Comparison of ENCODE assay signal across 9 mouse cellular contexts in genomic region chr13:83872887-83873286, GRCm38 (mm10).
DNase-seq lines count a peak whose midpoint lies in the region; ATAC-seq and TF ChIP-seq lines count a peak whose summit lies in the region.
"Had no signal": no experiment of that assay in that cellular context is flagged by ENCODE, and none has a peak within 500 bp of the region (broad histone marks: within the 10 kb centered on the region; RNA-seq: fewer than 3 reads in every experiment).

No protein-coding gene starts in this region.

- TF ChIP-seq EP300 in stomach, postnatal 0 days (optimal IDR thresholded peaks at IDR 0.05): no peak

- H3K9ac ChIP-seq in kidney, embryonic 15.5 days: no peak overlapping the region
- H3K9ac ChIP-seq in embryonic facial prominence, embryonic 12.5 days: no peak overlapping the region
- H3K9ac ChIP-seq in hindbrain, postnatal 0 days (replicated peaks; ENCODE audit: low read length): no peak overlapping the region
- H3K9ac ChIP-seq in neural tube, embryonic 12.5 days: no peak overlapping the region
- H3K9ac ChIP-seq in stomach, postnatal 0 days (ENCODE audit: low read length): no peak overlapping the region
- no peak overlapping the region for H3K9ac ChIP-seq in liver, embryonic 12.5 days

- H3K9me3 ChIP-seq in kidney, embryonic 15.5 days (replicated peaks): no peaks in the 10 kb centered on the region
- H3K9me3 ChIP-seq in embryonic facial prominence, embryonic 12.5 days: no peaks in the 10 kb centered on the region
- no peaks in the 10 kb centered on the region for H3K9me3 ChIP-seq in hindbrain, postnatal 0 days (ENCODE audit: low read length)
- no peaks in the 10 kb centered on the region for H3K9me3 ChIP-seq in neural tube, embryonic 12.5 days
- no peaks in the 10 kb centered on the region for H3K9me3 ChIP-seq in stomach, postnatal 0 days (ENCODE audit: control insufficient read depth, low read length)
- H3K9me3 ChIP-seq in liver, embryonic 12.5 days (replicated peaks): no peaks in the 10 kb centered on the region

- WGBS in kidney, embryonic 15.5 days: 26% methylated on average over 5 of the region's 5 CpGs
- WGBS in embryonic facial prominence, embryonic 12.5 days: 6% methylated on average over 5 of the region's 5 CpGs
- 11% methylated on average over 5 of the region's 5 CpGs for WGBS in hindbrain, postnatal 0 days
- 10% methylated on average over 5 of the region's 5 CpGs for WGBS in neural tube, embryonic 12.5 days
- WGBS in stomach, postnatal 0 days: 34% methylated on average over 5 of the region's 5 CpGs
- 37% methylated on average over 5 of the region's 5 CpGs for WGBS in liver, embryonic 12.5 days (ENCODE audit: insufficient replicate concordance)

- no peak for DNase-seq in kidney, adult 18-20 months
- peak; percentile 75 for DNase-seq in hindbrain, postnatal 0 days (ENCODE audit: low spot score)
- no peak for DNase-seq in stomach, postnatal 0 days (ENCODE audit: low spot score)
- DNase-seq: heart, postnatal 4 days had no signal

- ATAC-seq in kidney, embryonic 15.5 days (replicated peaks; ENCODE audit: low FRiP score): 0 out of 2 replicates have a peak, but pooled peaks have one; percentile 22
- peak; percentile 74; the same call in 1 of the 2 replicates for ATAC-seq in embryonic facial prominence, embryonic 12.5 days (ENCODE audit: insufficient number of reproducible peaks, insufficient read depth, low FRiP score, low TSS enrichment)
- peak; percentile 88 for ATAC-seq in hindbrain, postnatal 0 days
- ATAC-seq in neural tube, embryonic 12.5 days (ENCODE audit: low FRiP score, low read depth): no peak
- no peak for ATAC-seq in stomach, postnatal 0 days (ENCODE audit: low FRiP score, low TSS enrichment)
- no peak for ATAC-seq in erythroid progenitor cell, adult 5-6 weeks (replicated peaks; ENCODE audit: low FRiP score, poor library complexity, severe bottlenecking)
- no peak for ATAC-seq in liver, embryonic 12.5 days

- H3K4me2 ChIP-seq in kidney, embryonic 15.5 days: no peak overlapping the region
- H3K4me2 ChIP-seq in embryonic facial prominence, embryonic 12.5 days (replicated peaks): no peak overlapping the region
- H3K4me2 ChIP-seq in hindbrain, postnatal 0 days (ENCODE audit: low read depth, low read length): 0 out of 2 replicates have a peak overlapping the region, but pooled peaks have one; percentile 7
- H3K4me2 ChIP-seq in neural tube, embryonic 12.5 days (replicated peaks): no peak overlapping the region
- H3K4me2 ChIP-seq in stomach, postnatal 0 days (replicated peaks; ENCODE audit: low read depth): no peak overlapping the region
- H3K4me2 ChIP-seq in liver, embryonic 12.5 days: no peak overlapping the region

- no peaks in the 10 kb centered on the region for H3K27me3 ChIP-seq in kidney, embryonic 15.5 days
- H3K27me3 ChIP-seq in embryonic facial prominence, embryonic 12.5 days: no peaks in the 10 kb centered on the region
- H3K27me3 ChIP-seq in hindbrain, postnatal 0 days (ENCODE audit: insufficient read depth, low read length): no peaks in the 10 kb centered on the region
- no peaks in the 10 kb centered on the region for H3K27me3 ChIP-seq in neural tube, embryonic 12.5 days (replicated peaks)
- H3K27me3 ChIP-seq in stomach, postnatal 0 days (ENCODE audit: control insufficient read depth, insufficient read depth, low read length): no peaks in the 10 kb centered on the region
- no peaks in the 10 kb centered on the region for H3K27me3 ChIP-seq in liver, embryonic 12.5 days (replicated peaks)

- no peak overlapping the region for H3K27ac ChIP-seq in kidney, embryonic 15.5 days
- no peak overlapping the region for H3K27ac ChIP-seq in embryonic facial prominence, embryonic 12.5 days
- peak overlapping the region; percentile 64 for H3K27ac ChIP-seq in hindbrain, postnatal 0 days
- peak overlapping the region; percentile 54; the same call in 1 of the 2 replicates for H3K27ac ChIP-seq in neural tube, embryonic 12.5 days
- no peak overlapping the region for H3K27ac ChIP-seq in stomach, postnatal 0 days (replicated peaks)
- no peak overlapping the region for H3K27ac ChIP-seq in liver, embryonic 12.5 days

- no peaks in the 10 kb centered on the region for H3K36me3 ChIP-seq in kidney, embryonic 15.5 days
- H3K36me3 ChIP-seq in embryonic facial prominence, embryonic 12.5 days: no peaks in the 10 kb centered on the region
- H3K36me3 ChIP-seq in hindbrain, postnatal 0 days (ENCODE audit: insufficient read depth, low read length): no peaks in the 10 kb centered on the region
- no peaks in the 10 kb centered on the region for H3K36me3 ChIP-seq in neural tube, embryonic 12.5 days
- H3K36me3 ChIP-seq in stomach, postnatal 0 days (ENCODE audit: control insufficient read depth, insufficient read depth, low read length): no peaks in the 10 kb centered on the region
- no peaks in the 10 kb centered on the region for H3K36me3 ChIP-seq in liver, embryonic 12.5 days

- H3K4me3 ChIP-seq in kidney, embryonic 15.5 days (replicated peaks): no peak overlapping the region
- H3K4me3 ChIP-seq in embryonic facial prominence, embryonic 12.5 days: no peak overlapping the region
- no peak overlapping the region for H3K4me3 ChIP-seq in hindbrain, postnatal 0 days (ENCODE audit: low read length)
- H3K4me3 ChIP-seq in neural tube, embryonic 12.5 days: no peak overlapping the region
- no peak overlapping the region for H3K4me3 ChIP-seq in stomach, postnatal 0 days (ENCODE audit: low read depth, low read length)
- no peak overlapping the region for H3K4me3 ChIP-seq in liver, embryonic 12.5 days

- H3K4me1 ChIP-seq in kidney, embryonic 15.5 days: no peaks in the 10 kb centered on the region
- no peaks in the 10 kb centered on the region for H3K4me1 ChIP-seq in embryonic facial prominence, embryonic 12.5 days
- H3K4me1 ChIP-seq in hindbrain, postnatal 0 days (ENCODE audit: insufficient read depth, low read length): peaks cover 6% of the 10 kb centered on the region
- peaks cover 6% of the 10 kb centered on the region; the same call in 1 of the 2 replicates for H3K4me1 ChIP-seq in neural tube, embryonic 12.5 days
- no peaks in the 10 kb centered on the region for H3K4me1 ChIP-seq in stomach, postnatal 0 days (replicated peaks; ENCODE audit: control insufficient read depth, insufficient read depth)
- no peaks in the 10 kb centered on the region for H3K4me1 ChIP-seq in liver, embryonic 12.5 days

- TF ChIP-seq CTCF in hindbrain, postnatal 0 days (IDR thresholded peaks at IDR 0.05; ENCODE audit: low read depth): no peak; the same call in 1 of the 2 replicates
- TF ChIP-seq CTCF in stomach, postnatal 0 days (IDR thresholded peaks at IDR 0.05; ENCODE audit: low read depth): no peak

Comparison
In these comparisons a context has a peak if more than half of its experiments do, and no peak if none do; other contexts are left out.
1. ATAC-seq: peak in kidney, embryonic 15.5 days (single experiment), embryonic facial prominence, embryonic 12.5 days (single experiment) and hindbrain, postnatal 0 days (single experiment); none in neural tube, embryonic 12.5 days (single experiment), stomach, postnatal 0 days (single experiment), erythroid progenitor cell, adult 5-6 weeks (single experiment) and liver, embryonic 12.5 days (single experiment).
2. H3K27ac ChIP-seq: peak in hindbrain, postnatal 0 days (single experiment) and neural tube, embryonic 12.5 days (single experiment); none in kidney, embryonic 15.5 days (single experiment), embryonic facial prominence, embryonic 12.5 days (single experiment), stomach, postnatal 0 days (single experiment) and liver, embryonic 12.5 days (single experiment).